Mouse (Mus musculus) forebrain, embryonic 11.5 days (tissue): ENCODE results near the gene Mrpl14. TPM values are rescaled to one million over a fixed set of nuclear protein-coding genes. Genes with fewer than 3 reads are reported as not detected.

Experiments
- ATAC-seq: fragments of 200-750 bp; cut with Nextera tagmentation; replicated peaks from 2 replicates; pipeline ENCODE4 v1.8.0; 2017; ENCODE audit warnings: moderate TSS enrichment; ENCODE audit not compliant: low FRiP score
- DNase-seq: peaks from one replicate; pipeline ENCODE4 v3.0.0-alpha.2; 2017; ENCODE audit warnings: low spot score
- H3K27ac ChIP-seq: fragments of 300-500 bp; sonication (generic); 2 replicates; pipeline ENCODE4 v1.5.1; 2014; ENCODE audit warnings: low read depth, low read length
- H3K27me3 ChIP-seq: fragments of 300-500 bp; sonication (generic); 2 replicates; pipeline ENCODE4 v1.6.1; 2014; ENCODE audit warnings: mild to moderate bottlenecking, low read length, mixed read lengths; ENCODE audit not compliant: control insufficient read depth, insufficient read depth
- H3K36me3 ChIP-seq: fragments of 300-500 bp; sonication (generic); 2 replicates; pipeline ENCODE4 v1.6.1; 2014; ENCODE audit warnings: mild to moderate bottlenecking, low read length, moderate library complexity, mixed read lengths; ENCODE audit not compliant: control insufficient read depth, insufficient read depth
- H3K4me1 ChIP-seq: fragments of 300-500 bp; sonication (generic); replicated peaks from 2 replicates; pipeline ENCODE4 v1.6.1; 2014; ENCODE audit warnings: low read length, mixed read lengths; ENCODE audit not compliant: control insufficient read depth, insufficient read depth
- H3K4me2 ChIP-seq: fragments of 300-500 bp; sonication (generic); 2 replicates; pipeline ENCODE4 v1.6.1; 2014; ENCODE audit warnings: low read depth, mild to moderate bottlenecking, low read length, moderate library complexity, mixed read lengths; ENCODE audit not compliant: severe bottlenecking
- H3K4me3 ChIP-seq: fragments of 300-500 bp; sonication (generic); 2 replicates; pipeline ENCODE4 v1.5.1; 2014; ENCODE audit warnings: low read depth, low read length
- H3K9ac ChIP-seq: fragments of 300-500 bp; sonication (generic); 2 replicates; pipeline ENCODE4 v1.6.1; 2014; ENCODE audit warnings: low read length
- H3K9me3 ChIP-seq: fragments of 300-500 bp; sonication (generic); 2 replicates; pipeline ENCODE4 v1.6.1; 2016; ENCODE audit warnings: low read length, mixed read lengths; ENCODE audit not compliant: control insufficient read depth
- WGBS: fragments of 180-500 bp; shearing (Covaris S2); extraction: QIAGEN DNeasy Blood & Tissue Kit; methylation state at CpG from one replicate; pipeline ENCODE4 v1.1.7; 2014; 5-methylcytosine and 5-hydroxymethylcytosine counted together
- polyA plus RNA-seq: library from polyadenylated mRNA; unstranded; fragments of >200 nt; fragmentation: Nextera tagmentation; extraction: Ambion mirVana; gene quantifications from 2 replicates; pipeline ENCODE4 v1.2.1, GENCODE M21; 2014

Gene Mrpl14
- polyA plus RNA-seq, 1 experiment from 2014 or later, result 107 TPM

DNA sequence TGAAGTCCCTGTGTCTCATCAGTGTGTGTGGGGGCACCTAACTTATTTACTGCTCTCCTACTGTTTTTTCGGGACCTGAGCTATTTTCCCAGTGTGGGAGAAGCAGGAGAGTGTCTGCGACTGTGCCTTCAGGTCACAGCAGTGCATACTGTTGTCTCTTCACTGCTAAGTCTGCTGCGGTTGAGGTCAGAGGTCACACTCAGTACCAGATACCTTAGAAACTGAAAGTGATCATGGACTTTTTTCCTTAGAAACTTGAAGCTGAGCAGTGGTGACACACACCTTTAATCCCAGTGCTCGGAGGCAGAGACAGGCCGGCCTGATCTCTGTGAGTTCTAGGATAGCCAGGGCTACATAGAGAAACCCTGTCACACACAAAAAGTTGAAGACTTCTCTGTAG, 6.0 kb downstream of the Mrpl14 start:
- H3K4me2 ChIP-seq, result no peak overlapping the region
- no peak overlapping the region for H3K9ac ChIP-seq
- H3K27me3 ChIP-seq, result no peaks in the 10 kb centered on the region
- no peak for DNase-seq
- H3K4me1 ChIP-seq, result no peaks in the 10 kb centered on the region; the same call in 1 of the 2 replicates
- no peaks in the 10 kb centered on the region for H3K36me3 ChIP-seq
- H3K9me3 ChIP-seq, result no peaks in the 10 kb centered on the region
- no peak overlapping the region for H3K27ac ChIP-seq
- 80% methylated on average over 5 of the region's 5 CpGs for WGBS
- no peak overlapping the region for H3K4me3 ChIP-seq
- ATAC-seq, result no peak

DNA sequence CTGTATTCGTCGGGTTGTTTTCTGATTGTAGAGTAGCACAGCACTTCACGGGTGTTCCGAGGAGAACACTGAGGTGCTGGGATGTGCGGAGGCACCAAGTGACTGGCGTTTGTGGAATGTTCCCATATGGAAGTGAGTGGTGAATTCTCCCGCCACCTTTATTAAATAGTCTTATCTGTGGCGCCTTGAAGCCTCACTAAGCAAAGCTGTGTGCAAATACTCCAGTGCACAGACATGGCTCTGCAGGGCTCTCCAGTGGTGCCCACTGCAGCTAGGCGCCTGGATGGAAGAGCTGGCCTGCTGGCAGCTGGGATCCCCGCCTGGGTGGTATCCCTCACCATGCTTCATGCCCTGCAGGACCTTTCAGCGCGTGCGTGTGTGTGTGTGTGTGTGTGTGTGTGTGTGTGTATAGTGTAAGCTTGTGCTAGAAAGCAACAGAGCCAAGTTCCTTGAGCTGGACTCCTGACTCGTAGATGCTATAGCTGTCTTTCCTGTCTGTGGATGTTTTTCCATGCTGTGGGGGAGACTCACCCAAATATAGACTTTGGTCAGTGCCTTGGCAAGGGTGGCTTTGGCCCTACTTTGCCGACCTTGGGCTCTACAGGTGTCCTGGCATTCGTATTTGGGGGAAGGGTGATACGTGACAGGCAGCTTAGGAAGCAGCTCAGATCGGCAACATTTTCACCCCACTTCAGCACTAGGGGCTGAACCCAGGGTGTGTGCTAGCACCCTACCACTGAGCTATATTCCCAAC, 7.9 kb downstream of the Mrpl14 start:
- Histone ChIP-seq H3K4me3 (no peak overlapping the region), H3K27ac (no peak overlapping the region), H3K9me3 (no peaks in the 10 kb centered on the region), H3K36me3 (no peaks in the 10 kb centered on the region), H3K9ac (no peak overlapping the region), H3K4me1 (no peaks in the 10 kb centered on the region), H3K4me2 (no peak overlapping the region), H3K27me3 (no peaks in the 10 kb centered on the region)
- no peak for ATAC-seq
- 87% methylated on average over 18 of the region's 18 CpGs for WGBS
- DNase-seq, result no peak

DNA sequence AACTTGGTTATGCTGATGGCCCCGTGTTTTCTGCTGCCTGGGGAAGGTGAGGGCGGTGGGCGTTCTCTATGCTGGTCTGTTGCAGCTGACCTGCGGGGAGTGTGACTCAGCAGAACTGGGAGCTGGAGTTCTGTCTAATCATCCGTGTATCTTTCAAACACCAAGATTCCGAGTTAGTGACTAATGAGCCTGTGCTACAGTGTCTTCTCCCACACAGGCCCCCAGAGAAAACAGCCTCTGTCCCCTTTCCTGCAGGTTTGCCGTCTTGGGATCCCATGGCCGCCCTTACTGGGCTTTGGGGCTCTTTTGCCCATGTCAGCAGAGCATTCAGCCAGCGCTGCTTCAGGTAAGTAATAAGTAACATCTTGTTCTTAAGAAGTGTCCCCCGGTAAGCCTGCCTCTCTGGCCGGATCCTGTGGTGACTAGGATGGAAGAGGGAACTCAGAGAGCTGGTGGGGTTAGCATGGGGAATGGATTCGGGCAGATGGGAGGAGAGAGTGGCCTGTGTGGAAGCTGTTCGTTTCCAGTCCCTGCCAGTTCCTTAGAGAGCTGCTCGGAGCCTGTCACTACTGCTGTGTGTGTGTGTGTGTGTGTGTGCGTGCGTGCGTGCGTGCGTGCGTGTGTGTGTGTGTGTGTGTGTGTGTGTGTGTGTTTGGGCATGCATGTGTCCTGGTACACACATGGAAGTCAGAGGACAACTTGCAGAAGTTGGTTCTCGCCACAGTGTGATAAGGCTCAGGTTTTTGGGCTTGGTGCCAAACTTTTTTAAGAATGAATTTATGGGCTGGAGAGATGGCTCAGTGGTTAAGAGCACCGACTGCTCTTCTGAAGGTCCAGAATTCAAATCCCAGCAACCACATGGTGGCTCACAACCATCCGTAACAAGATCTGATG, 9.4 kb downstream of the Mrpl14 start:
- no peak overlapping the region for H3K4me2 ChIP-seq
- H3K36me3 ChIP-seq, result no peaks in the 10 kb centered on the region
- no peak overlapping the region for H3K9ac ChIP-seq
- H3K27ac ChIP-seq, result no peak overlapping the region
- H3K4me3 ChIP-seq, result no peak overlapping the region
- DNase-seq (no peak), ATAC-seq (no peak)
- H3K27me3 ChIP-seq, result no peaks in the 10 kb centered on the region
- no peaks in the 10 kb centered on the region for H3K9me3 ChIP-seq
- WGBS, result 80% methylated on average over 23 of the region's 23 CpGs
- H3K4me1 ChIP-seq, result no peaks in the 10 kb centered on the region

DNA sequence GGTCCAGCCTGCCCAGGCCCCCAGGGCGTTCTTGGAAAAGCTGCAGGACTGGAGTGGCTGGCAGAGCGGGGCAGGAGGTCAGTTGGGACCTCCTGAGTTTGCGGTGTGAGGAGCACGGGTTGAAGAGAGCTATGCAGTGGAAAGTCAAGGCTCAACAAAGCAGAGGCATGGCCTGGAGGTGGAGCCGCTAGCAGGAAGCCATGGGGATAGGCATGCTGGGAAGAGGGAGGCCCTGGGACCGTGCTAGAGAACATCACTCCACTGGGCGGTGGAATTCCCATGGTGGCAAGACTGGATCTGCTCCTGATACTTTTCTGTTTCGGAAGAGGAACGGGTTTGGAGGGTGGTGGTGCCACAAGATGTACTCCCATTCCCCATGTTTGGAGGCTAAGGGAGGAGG, 10.9 kb downstream of the Mrpl14 start:
- H3K27ac ChIP-seq, result no peak overlapping the region
- DNase-seq, result no peak
- H3K27me3 ChIP-seq, result no peaks in the 10 kb centered on the region
- 93% methylated on average over 9 of the region's 9 CpGs for WGBS
- H3K4me2 ChIP-seq, result no peak overlapping the region
- no peaks in the 10 kb centered on the region for H3K9me3 ChIP-seq
- H3K36me3 ChIP-seq, result no peaks in the 10 kb centered on the region
- no peak overlapping the region for H3K4me3 ChIP-seq
- no peak for ATAC-seq
- no peak overlapping the region for H3K9ac ChIP-seq
- no peaks in the 10 kb centered on the region for H3K4me1 ChIP-seq

DNA sequence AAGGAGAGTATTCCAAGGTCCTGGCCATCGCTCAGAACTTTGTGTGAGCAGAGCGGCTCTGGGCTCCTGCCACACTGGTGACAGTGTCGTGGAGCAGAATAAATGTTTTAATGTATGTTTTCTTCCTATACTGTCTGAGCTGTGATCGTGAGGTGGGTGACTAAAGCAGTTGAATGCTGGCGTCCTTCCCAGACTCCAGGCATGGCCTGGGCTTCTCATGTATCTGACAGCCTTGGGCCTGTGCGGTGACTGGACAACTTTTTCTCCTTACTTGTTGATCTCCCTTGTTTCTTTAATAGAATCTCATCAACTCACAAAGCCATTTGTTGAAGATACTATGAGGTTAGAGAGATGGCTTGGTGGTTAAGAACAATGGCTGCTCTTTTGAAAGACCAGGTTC, 12.2 kb downstream of the Mrpl14 start:
- no peak overlapping the region for H3K9ac ChIP-seq
- H3K27me3 ChIP-seq, result no peaks in the 10 kb centered on the region
- H3K36me3 ChIP-seq, result no peaks in the 10 kb centered on the region
- H3K4me1 ChIP-seq, result no peaks in the 10 kb centered on the region
- no peak overlapping the region for H3K27ac ChIP-seq
- no peak overlapping the region for H3K4me2 ChIP-seq
- H3K4me3 ChIP-seq, result no peak overlapping the region
- DNase-seq, result no peak
- ATAC-seq, result no peak
- no peaks in the 10 kb centered on the region for H3K9me3 ChIP-seq
- WGBS, result 94% methylated on average over 6 of the region's 6 CpGs

DNA sequence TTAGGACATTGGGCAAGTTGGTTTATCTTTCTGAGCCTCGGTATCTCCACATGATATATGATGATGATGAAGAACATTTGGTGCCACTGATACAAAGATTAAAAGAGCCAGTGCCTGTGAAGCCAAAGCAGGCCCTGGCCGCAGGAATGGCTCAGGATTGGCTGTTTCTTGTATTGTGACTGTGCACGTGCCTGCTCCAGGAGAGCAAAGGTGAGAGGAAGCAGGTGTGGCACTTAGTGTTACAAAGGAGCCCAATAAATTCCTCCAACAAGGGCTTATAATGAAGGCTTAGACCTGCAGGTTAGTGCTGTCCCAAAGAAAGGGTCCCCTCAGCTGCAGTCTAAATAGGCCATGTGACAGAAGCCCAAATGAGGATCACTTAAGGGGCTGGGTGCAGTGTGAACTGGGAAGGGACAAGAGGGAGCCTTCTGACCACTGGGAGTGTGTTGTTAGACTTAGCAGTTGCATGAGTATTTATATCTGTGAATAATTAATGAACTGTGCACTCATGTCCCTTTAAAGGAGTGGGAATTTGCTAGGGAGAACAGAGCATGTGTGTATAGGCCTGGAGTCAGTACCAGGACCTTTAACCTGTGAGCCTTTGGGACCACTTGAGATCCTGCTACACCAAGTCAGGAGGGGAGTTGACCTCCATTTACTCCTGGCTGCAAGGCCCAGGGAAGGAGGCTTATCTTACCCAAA, 13.1 kb downstream of the Mrpl14 start:
- WGBS, result 87% methylated on average over 3 of the region's 3 CpGs
- Histone ChIP-seq H3K4me3 (no peak overlapping the region), H3K27ac (no peak overlapping the region), H3K4me2 (no peak overlapping the region), H3K4me1 (no peaks in the 10 kb centered on the region), H3K9ac (no peak overlapping the region), H3K27me3 (no peaks in the 10 kb centered on the region), H3K9me3 (no peaks in the 10 kb centered on the region), H3K36me3 (no peaks in the 10 kb centered on the region)
- ATAC-seq (no peak), DNase-seq (no peak)

DNA sequence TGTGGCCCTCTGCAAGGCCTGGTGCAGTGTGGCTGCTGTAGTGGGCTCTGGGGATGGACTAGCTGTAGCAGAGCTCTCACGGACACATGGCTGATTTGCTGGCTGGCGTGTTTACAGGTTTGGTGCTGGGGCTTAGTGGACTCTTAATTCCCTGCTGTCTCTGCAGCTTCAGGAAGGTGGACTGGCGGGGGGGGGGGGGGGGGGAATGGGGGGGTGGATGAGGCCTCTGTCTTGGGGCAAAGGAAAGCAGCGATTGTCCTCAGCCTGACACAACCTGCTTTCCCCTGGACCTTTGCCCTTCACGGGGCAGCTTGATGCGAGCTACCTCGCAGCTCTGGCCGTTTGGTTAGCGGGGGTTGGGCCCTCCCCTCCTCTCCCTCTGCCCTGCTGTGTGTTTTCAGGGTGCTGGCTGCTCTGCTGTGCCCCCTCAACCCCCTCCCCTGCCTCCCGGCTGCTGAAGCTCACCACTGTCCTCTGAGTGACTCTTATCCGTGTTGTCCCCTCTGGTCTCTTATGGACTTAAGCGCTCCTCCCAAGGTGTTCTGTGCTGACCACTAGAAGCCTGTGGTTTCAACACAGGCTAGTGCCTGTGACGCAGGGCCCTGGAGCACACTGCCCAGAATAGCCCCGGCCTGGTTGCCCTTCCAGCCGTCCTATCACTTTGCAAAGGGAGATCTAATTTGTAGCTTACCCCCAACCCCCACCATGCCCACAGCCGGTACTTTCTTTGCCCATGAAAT, 14.5 kb downstream of the Mrpl14 start:
- Histone ChIP-seq H3K9me3 (no peaks in the 10 kb centered on the region), H3K9ac (no peak overlapping the region), H3K36me3 (no peaks in the 10 kb centered on the region), H3K4me2 (no peak overlapping the region), H3K4me1 (no peaks in the 10 kb centered on the region), H3K27me3 (no peaks in the 10 kb centered on the region), H3K4me3 (no peak overlapping the region), H3K27ac (no peak overlapping the region)
- DNase-seq (no peak), ATAC-seq (no peak)
- WGBS, result 54% methylated on average over 10 of the region's 16 CpGs

DNA sequence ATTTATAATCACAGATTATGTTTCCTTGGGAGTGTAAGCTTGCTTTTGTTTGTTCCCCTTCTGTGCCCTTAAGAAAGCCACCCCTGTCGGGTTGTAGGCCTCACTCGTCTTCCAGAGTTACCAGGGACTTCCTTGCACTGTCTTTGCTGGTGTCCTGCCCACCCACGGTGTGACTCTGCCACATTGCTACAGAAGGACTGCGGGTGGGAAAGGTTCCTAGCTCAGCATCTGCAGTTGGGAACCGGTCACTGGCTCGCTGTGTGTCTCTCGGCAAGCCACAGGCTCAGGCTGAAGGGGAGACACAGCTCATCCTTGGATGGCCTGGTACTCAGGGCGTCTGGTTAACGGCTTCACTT, 15.1 kb downstream of the Mrpl14 start:
- Histone ChIP-seq H3K4me3 (no peak overlapping the region), H3K27ac (no peak overlapping the region), H3K4me1 (no peaks in the 10 kb centered on the region), H3K4me2 (no peak overlapping the region), H3K27me3 (no peaks in the 10 kb centered on the region), H3K9ac (no peak overlapping the region), H3K9me3 (no peaks in the 10 kb centered on the region), H3K36me3 (no peaks in the 10 kb centered on the region)
- 76% methylated on average over 9 of the region's 9 CpGs for WGBS
- DNase-seq, result no peak
- ATAC-seq, result no peak
